Mouse (Mus musculus) olfactory bulb, adult 2 months (tissue): ENCODE measurements around the gene Cox19.

Experiments used
- CTCF ChIP-seq: fragments of 200-500 bp; IDR thresholded peaks from 2 replicates; pipeline ENCODE4 v1.5.1; 2012; ENCODE audit warnings: low read depth, mild to moderate bottlenecking, low read length, moderate library complexity; ENCODE audit not compliant: insufficient read depth
- POLR2A ChIP-seq: fragments of 200-500 bp; IDR thresholded peaks from 2 replicates; pipeline ENCODE4 v1.6.1; 2012; ENCODE audit warnings: mild to moderate bottlenecking, low read depth, low read length, moderate library complexity; ENCODE audit not compliant: insufficient read depth

DNA sequence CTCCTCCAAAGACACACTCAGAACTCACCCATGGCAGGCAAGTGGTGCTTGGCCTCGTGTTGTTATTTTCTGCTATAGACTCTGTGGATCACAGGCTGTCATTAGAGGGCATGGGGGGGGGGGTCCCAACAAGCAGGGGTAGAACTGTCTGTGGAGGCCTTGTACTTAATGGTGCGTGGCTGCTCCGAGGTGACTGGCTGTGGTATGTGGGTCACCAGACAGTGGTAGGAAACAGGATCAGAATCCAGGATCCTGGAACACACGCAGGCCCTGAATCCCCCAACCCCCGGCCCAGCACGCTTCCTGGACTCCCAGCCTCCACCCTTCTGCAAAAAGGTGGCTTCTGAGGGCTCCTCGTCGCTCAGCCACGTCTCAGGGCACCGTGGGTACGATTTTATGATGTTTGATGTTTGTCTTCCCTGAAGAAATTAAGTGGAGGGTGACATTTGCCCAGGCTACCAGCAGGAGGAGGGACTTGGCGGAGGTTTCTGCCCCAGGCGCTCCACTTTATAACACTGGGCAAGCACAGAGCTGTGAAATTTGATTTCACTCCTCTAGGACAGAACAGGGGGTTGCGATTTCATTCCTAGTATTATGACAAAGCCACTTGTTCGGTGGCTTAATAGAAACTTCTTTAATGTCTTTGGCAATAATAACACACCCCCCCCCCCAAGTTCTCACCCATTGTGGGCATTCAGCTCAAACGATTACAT is 17.8 kb downstream of the Cox19 start:
- TF ChIP-seq POLR2A, result no peak
- no peak for TF ChIP-seq CTCF
